Mouse (Mus musculus) hindbrain, embryonic 12.5 days (tissue): ENCODE measurements around the gene Ano4. TPM values are rescaled to one million over a fixed set of nuclear protein-coding genes. Genes with fewer than 3 reads are reported as not detected.

Experiments used
- ATAC-seq: fragments of 200-750 bp; cut with Nextera tagmentation; 2 replicates; pipeline ENCODE4 v1.8.0; 2017; ENCODE audit warnings: moderate TSS enrichment; ENCODE audit not compliant: low FRiP score
- H3K27ac ChIP-seq: fragments of 300-500 bp; sonication (generic); 2 replicates; pipeline ENCODE4 v1.5.1; 2016; ENCODE audit warnings: mild to moderate bottlenecking
- H3K27me3 ChIP-seq: fragments of 300-500 bp; sonication (generic); 2 replicates; pipeline ENCODE4 v1.6.1; 2016; ENCODE audit warnings: mild to moderate bottlenecking
- H3K36me3 ChIP-seq: fragments of 300-500 bp; sonication (generic); 2 replicates; pipeline ENCODE4 v1.6.1; 2016; ENCODE audit warnings: mild to moderate bottlenecking
- H3K4me1 ChIP-seq: fragments of 300-500 bp; sonication (generic); 2 replicates; pipeline ENCODE4 v1.6.1; 2016
- H3K4me2 ChIP-seq: fragments of 300-500 bp; sonication (generic); replicated peaks from 2 replicates; pipeline ENCODE4 v1.6.1; 2016; ENCODE audit warnings: mild to moderate bottlenecking
- H3K4me3 ChIP-seq: fragments of 300-500 bp; sonication (generic); 2 replicates; pipeline ENCODE4 v1.5.1; 2016; ENCODE audit warnings: mild to moderate bottlenecking
- H3K9ac ChIP-seq: fragments of 300-500 bp; sonication (generic); 2 replicates; pipeline ENCODE4 v1.6.1; 2016; ENCODE audit warnings: mild to moderate bottlenecking, moderate library complexity
- H3K9me3 ChIP-seq: fragments of 300-500 bp; sonication (generic); replicated peaks from 2 replicates; pipeline ENCODE4 v1.6.1; 2016; ENCODE audit warnings: mild to moderate bottlenecking
- WGBS: fragments of 180-500 bp; shearing (Covaris S2); methylation state at CpG from one replicate; pipeline ENCODE4 v1.1.7; 2016; 5-methylcytosine and 5-hydroxymethylcytosine counted together
- polyA plus RNA-seq: library from polyadenylated mRNA; unstranded; fragments of >200 nt; fragmentation: Nextera tagmentation; extraction: Ambion mirVana; gene quantifications from 2 replicates; pipeline ENCODE4 v1.2.1, GENCODE M21; 2016

Gene Ano4
- polyA plus RNA-seq, 1 experiment from 2014 or later = 3.3 TPM

- Histone ChIP-seq H3K27ac (no peak overlapping the region), H3K9ac (no peak overlapping the region), H3K4me1 (no peaks in the 10 kb centered on the region), H3K36me3 (no peaks in the 10 kb centered on the region), H3K4me3 (no peak overlapping the region), H3K4me2 (no peak overlapping the region), H3K27me3 (no peaks in the 10 kb centered on the region), H3K9me3 (no peaks in the 10 kb centered on the region)
- ATAC-seq = peak; percentile 56; the same call in 1 of the 2 replicates
- 65% methylated on average over 6 of the region's 6 CpGs for WGBS
These were observed 365.6 kb downstream of the Ano4 start for GRCm38 (mm10) chr10:88978932-88979331.

GRCm38 (mm10) chr10:88970951-88971725, 373.4 kb downstream of the Ano4 start:
- H3K27ac ChIP-seq = no peak overlapping the region
- no peaks in the 10 kb centered on the region for H3K36me3 ChIP-seq
- WGBS = 85% methylated on average over 7 of the region's 7 CpGs
- no peaks in the 10 kb centered on the region for H3K9me3 ChIP-seq
- no peaks in the 10 kb centered on the region for H3K27me3 ChIP-seq
- H3K4me3 ChIP-seq = no peak overlapping the region
- H3K4me2 ChIP-seq = no peak overlapping the region
- H3K9ac ChIP-seq = no peak overlapping the region
- no peaks in the 10 kb centered on the region for H3K4me1 ChIP-seq
- ATAC-seq = no peak

GRCm38 (mm10) chr10:88968586-88968985, 376.0 kb downstream of the Ano4 start:
- Histone ChIP-seq H3K27me3 (no peaks in the 10 kb centered on the region), H3K9ac (no peak overlapping the region), H3K36me3 (no peaks in the 10 kb centered on the region), H3K4me3 (no peak overlapping the region), H3K4me1 (no peaks in the 10 kb centered on the region), H3K27ac (no peak overlapping the region), H3K4me2 (no peak overlapping the region), H3K9me3 (no peaks in the 10 kb centered on the region)
- no peak for ATAC-seq
- 92% methylated on average over 5 of the region's 5 CpGs for WGBS

- H3K4me2 ChIP-seq = no peak overlapping the region
- H3K36me3 ChIP-seq = no peaks in the 10 kb centered on the region
- no peak for ATAC-seq
- no peaks in the 10 kb centered on the region for H3K27me3 ChIP-seq
- H3K27ac ChIP-seq = no peak overlapping the region
- no peak overlapping the region for H3K9ac ChIP-seq
- no peak overlapping the region for H3K4me3 ChIP-seq
- WGBS = 79% methylated on average over 5 of the region's 5 CpGs
- no peaks in the 10 kb centered on the region for H3K9me3 ChIP-seq
- no peaks in the 10 kb centered on the region for H3K4me1 ChIP-seq
These were observed 383.8 kb downstream of the Ano4 start for GRCm38 (mm10) chr10:88960791-88961190.

GRCm38 (mm10) chr10:88950297-88950653, 394.3 kb downstream of the Ano4 start:
- no peak for ATAC-seq
- H3K36me3 ChIP-seq = no peaks in the 10 kb centered on the region
- no peak overlapping the region for H3K4me3 ChIP-seq
- H3K4me1 ChIP-seq = no peaks in the 10 kb centered on the region
- no peak overlapping the region for H3K9ac ChIP-seq
- no peak overlapping the region for H3K4me2 ChIP-seq
- H3K27ac ChIP-seq = no peak overlapping the region
- 84% methylated on average over 4 of the region's 4 CpGs for WGBS
- no peaks in the 10 kb centered on the region for H3K27me3 ChIP-seq
- no peaks in the 10 kb centered on the region for H3K9me3 ChIP-seq

GRCm38 (mm10) chr10:88949649-88950296, 394.8 kb downstream of the Ano4 start:
- no peaks in the 10 kb centered on the region for H3K27me3 ChIP-seq
- H3K4me2 ChIP-seq = no peak overlapping the region
- no peak for ATAC-seq
- no peak overlapping the region for H3K4me3 ChIP-seq
- no peak overlapping the region for H3K27ac ChIP-seq
- H3K9ac ChIP-seq = no peak overlapping the region
- H3K4me1 ChIP-seq = no peaks in the 10 kb centered on the region
- 90% methylated on average over 12 of the region's 12 CpGs for WGBS
- no peaks in the 10 kb centered on the region for H3K36me3 ChIP-seq
- H3K9me3 ChIP-seq = no peaks in the 10 kb centered on the region

Other genes with a start within 250 kb of the Ano4 start
- 9.6 and 10.8 TPM in 2 replicates for gene Gas2l3, start 99.2 kb upstream of the Ano4 start, polyA plus RNA-seq
- gene Nr1h4, start 188.8 kb upstream of the Ano4 start, polyA plus RNA-seq = not detected in 2 replicates